Mouse (Mus musculus): ENCODE results near the gene Apol8. TPM values are rescaled to one million over a fixed set of nuclear protein-coding genes. Genes with fewer than 3 reads are reported as not detected.

Gene Apol8
- total RNA-seq (2015; ENCODE audit: low replicate concordance) (160 and 228 TPM in 2 replicates), total RNA-seq (2017; ENCODE audit: low replicate concordance) (210 and 246 TPM in 2 replicates)

GRCm38 (mm10) chr15:77756848-77757247, at the start of gene Apol8:
Gene Apol8, minus strand, starts transcription at chr15:77757003.
- peak; percentile 80 for ATAC-seq (replicated peaks; ENCODE audit: low FRiP score, poor library complexity, severe bottlenecking)

- no peak for ATAC-seq (replicated peaks; ENCODE audit: low FRiP score, poor library complexity, severe bottlenecking)
These were observed 48.9 kb upstream of the Apol8 start for GRCm38 (mm10) chr15:77805657-77806056.

- no peak for ATAC-seq (replicated peaks; ENCODE audit: low FRiP score, poor library complexity, severe bottlenecking)
These were observed 48.1 kb upstream of the Apol8 start for GRCm38 (mm10) chr15:77804949-77805348.

GRCm38 (mm10) chr15:77804460-77804859, 47.7 kb upstream of the Apol8 start:
- no peak for ATAC-seq (replicated peaks; ENCODE audit: low FRiP score, poor library complexity, severe bottlenecking)

GRCm38 (mm10) chr15:77803747-77804146, 46.9 kb upstream of the Apol8 start:
- ATAC-seq (replicated peaks; ENCODE audit: low FRiP score, poor library complexity, severe bottlenecking) = no peak

- ATAC-seq (replicated peaks; ENCODE audit: low FRiP score, poor library complexity, severe bottlenecking) = no peak
These were observed 46.2 kb upstream of the Apol8 start for GRCm38 (mm10) chr15:77802992-77803391.

GRCm38 (mm10) chr15:77801188-77801587, 44.4 kb upstream of the Apol8 start:
- ATAC-seq (replicated peaks; ENCODE audit: low FRiP score, poor library complexity, severe bottlenecking) = no peak

GRCm38 (mm10) chr15:77800511-77800910, 43.7 kb upstream of the Apol8 start:
- ATAC-seq (replicated peaks; ENCODE audit: low FRiP score, poor library complexity, severe bottlenecking) = no peak

GRCm38 (mm10) chr15:77799491-77800474, 43.0 kb upstream of the Apol8 start:
- ATAC-seq (replicated peaks; ENCODE audit: low FRiP score, poor library complexity, severe bottlenecking) = no peak

GRCm38 (mm10) chr15:77798664-77799490, 42.1 kb upstream of the Apol8 start:
- ATAC-seq (replicated peaks; ENCODE audit: low FRiP score, poor library complexity, severe bottlenecking) = no peak

- ATAC-seq (replicated peaks; ENCODE audit: low FRiP score, poor library complexity, severe bottlenecking) = no peak
These were observed 41.0 kb upstream of the Apol8 start for GRCm38 (mm10) chr15:77797609-77798411.

GRCm38 (mm10) chr15:77796409-77797035, 39.7 kb upstream of the Apol8 start:
- no peak for ATAC-seq (replicated peaks; ENCODE audit: low FRiP score, poor library complexity, severe bottlenecking)

- ATAC-seq (replicated peaks; ENCODE audit: low FRiP score, poor library complexity, severe bottlenecking) = no peak
These were observed 38.1 kb upstream of the Apol8 start for GRCm38 (mm10) chr15:77794908-77795356.

GRCm38 (mm10) chr15:77794138-77794907, 37.5 kb upstream of the Apol8 start:
- no peak for ATAC-seq (replicated peaks; ENCODE audit: low FRiP score, poor library complexity, severe bottlenecking)

GRCm38 (mm10) chr15:77793554-77793953, 36.8 kb upstream of the Apol8 start:
- no peak for ATAC-seq (replicated peaks; ENCODE audit: low FRiP score, poor library complexity, severe bottlenecking)

GRCm38 (mm10) chr15:77793094-77793493, 36.3 kb upstream of the Apol8 start:
- ATAC-seq (replicated peaks; ENCODE audit: low FRiP score, poor library complexity, severe bottlenecking) = no peak

GRCm38 (mm10) chr15:77792056-77792455, 35.3 kb upstream of the Apol8 start:
- ATAC-seq (replicated peaks; ENCODE audit: low FRiP score, poor library complexity, severe bottlenecking) = no peak

- ATAC-seq (replicated peaks; ENCODE audit: low FRiP score, poor library complexity, severe bottlenecking) = no peak
These were observed 34.0 kb upstream of the Apol8 start for GRCm38 (mm10) chr15:77790656-77791405.

Measured in erythroid progenitor cell, adult 5-6 weeks (primary cell).